Mouse (Mus musculus) forebrain, embryonic 13.5 days (tissue): Measurements from ENCODE around the gene Pomgnt2. TPM values are rescaled to one million over a fixed set of nuclear protein-coding genes. Genes with fewer than 3 reads are reported as not detected.

ENCODE experiments used
- ATAC-seq: fragments of 200-750 bp; cut with Nextera tagmentation; 2 replicates; pipeline ENCODE4 v1.8.0; 2017
- H3K27ac ChIP-seq: fragments of 300-500 bp; sonication (generic); 2 replicates; pipeline ENCODE4 v1.5.1; 2015; ENCODE audit warnings: inconsistent platforms, mild to moderate bottlenecking, moderate library complexity
- H3K27me3 ChIP-seq: fragments of 300-500 bp; sonication (generic); 2 replicates; pipeline ENCODE4 v1.6.1; 2015; ENCODE audit warnings: mild to moderate bottlenecking, inconsistent platforms
- H3K36me3 ChIP-seq: fragments of 300-500 bp; sonication (generic); 2 replicates; pipeline ENCODE4 v1.6.1; 2015; ENCODE audit warnings: mild to moderate bottlenecking, inconsistent platforms; ENCODE audit not compliant: poor library complexity, severe bottlenecking
- H3K4me1 ChIP-seq: fragments of 300-500 bp; sonication (generic); 2 replicates; pipeline ENCODE4 v1.6.1; 2015; ENCODE audit warnings: inconsistent platforms
- H3K4me2 ChIP-seq: fragments of 300-500 bp; sonication (generic); 2 replicates; pipeline ENCODE4 v1.6.1; 2015; ENCODE audit warnings: inconsistent platforms, mild to moderate bottlenecking, moderate library complexity
- H3K4me3 ChIP-seq: fragments of 300-500 bp; sonication (generic); 2 replicates; pipeline ENCODE4 v1.5.1; 2015; ENCODE audit warnings: mild to moderate bottlenecking, inconsistent platforms
- H3K9ac ChIP-seq: fragments of 300-500 bp; sonication (generic); 2 replicates; pipeline ENCODE4 v1.6.1; 2015; ENCODE audit warnings: mild to moderate bottlenecking, inconsistent platforms
- H3K9me3 ChIP-seq: fragments of 300-500 bp; sonication (generic); replicated peaks from 2 replicates; pipeline ENCODE4 v1.6.1; 2016; ENCODE audit warnings: inconsistent platforms
- WGBS: fragments of 180-500 bp; shearing (Covaris S2); methylation state at CpG from one replicate; pipeline ENCODE4 v1.1.7; 2015; 5-methylcytosine and 5-hydroxymethylcytosine counted together
- polyA plus RNA-seq: library from polyadenylated mRNA; unstranded; fragments of >200 nt; fragmentation: Nextera tagmentation; extraction: Ambion mirVana; gene quantifications from 2 replicates; pipeline ENCODE4 v1.2.1, GENCODE M21; 2015

The Pomgnt2 gene
- polyA plus RNA-seq, 1 experiment from 2014 or later: 16.7 TPM

- H3K27ac ChIP-seq: no peak overlapping the region
- H3K27me3 ChIP-seq: no peaks in the 10 kb centered on the region
- peak; percentile 68 for ATAC-seq
- H3K4me2 ChIP-seq: no peak overlapping the region
- H3K36me3 ChIP-seq: peaks cover 17% of the 10 kb centered on the region
- H3K4me1 ChIP-seq: peaks cover 4% of the 10 kb centered on the region; the same call in 1 of the 2 replicates
- no peak overlapping the region for H3K4me3 ChIP-seq
- WGBS: 56% methylated on average over 15 of the region's 15 CpGs
- H3K9me3 ChIP-seq: no peaks in the 10 kb centered on the region
- H3K9ac ChIP-seq: no peak overlapping the region
Measured at GRCm38 (mm10) chr9:121983504-121983903, 13.4 kb downstream of the Pomgnt2 start.

- Histone ChIP-seq H3K4me3 (no peak overlapping the region), H3K27ac (no peak overlapping the region; the same call in 1 of the 2 replicates), H3K36me3 (peaks cover 17% of the 10 kb centered on the region), H3K9ac (no peak overlapping the region), H3K4me2 (no peak overlapping the region), H3K9me3 (no peaks in the 10 kb centered on the region), H3K27me3 (no peaks in the 10 kb centered on the region), H3K4me1 (peaks cover 4% of the 10 kb centered on the region; the same call in 1 of the 2 replicates)
- ATAC-seq: no peak
- WGBS: 94% methylated on average over 15 of the region's 15 CpGs
Measured at GRCm38 (mm10) chr9:121982665-121983064, 14.2 kb downstream of the Pomgnt2 start.

GRCm38 (mm10) chr9:121982214-121982613 lies 14.7 kb downstream of the Pomgnt2 start:
- Histone ChIP-seq H3K9ac (no peak overlapping the region), H3K4me2 (no peak overlapping the region), H3K27ac (no peak overlapping the region), H3K27me3 (no peaks in the 10 kb centered on the region), H3K36me3 (peaks cover 17% of the 10 kb centered on the region), H3K9me3 (no peaks in the 10 kb centered on the region), H3K4me3 (no peak overlapping the region), H3K4me1 (peaks cover 4% of the 10 kb centered on the region; the same call in 1 of the 2 replicates)
- no peak for ATAC-seq
- 98% methylated on average over 22 of the region's 22 CpGs for WGBS

- 90% methylated on average over 10 of the region's 10 CpGs for whole genome bisulfite sequencing
- Histone ChIP-seq H3K4me1 (peaks cover 4% of the 10 kb centered on the region; the same call in 1 of the 2 replicates), H3K9me3 (no peaks in the 10 kb centered on the region), H3K4me2 (no peak overlapping the region), H3K9ac (no peak overlapping the region), H3K36me3 (peaks cover 17% of the 10 kb centered on the region), H3K27me3 (no peaks in the 10 kb centered on the region), H3K27ac (no peak overlapping the region), H3K4me3 (no peak overlapping the region)
- no peak for ATAC-seq
Measured at GRCm38 (mm10) chr9:121981466-121982105, 15.3 kb downstream of the Pomgnt2 start.

GRCm38 (mm10) chr9:121981046-121981445 lies 15.9 kb downstream of the Pomgnt2 start:
- H3K27me3 ChIP-seq: no peaks in the 10 kb centered on the region
- H3K4me3 ChIP-seq: no peak overlapping the region
- H3K4me2 ChIP-seq: no peak overlapping the region
- no peak for ATAC-seq
- 88% methylated on average over 9 of the region's 9 CpGs for WGBS
- H3K4me1 ChIP-seq: peaks cover 4% of the 10 kb centered on the region; the same call in 1 of the 2 replicates
- H3K27ac ChIP-seq: no peak overlapping the region
- no peaks in the 10 kb centered on the region for H3K9me3 ChIP-seq
- H3K9ac ChIP-seq: no peak overlapping the region
- H3K36me3 ChIP-seq: peaks cover 17% of the 10 kb centered on the region

- Histone ChIP-seq H3K4me3 (no peak overlapping the region), H3K9me3 (no peaks in the 10 kb centered on the region), H3K27me3 (no peaks in the 10 kb centered on the region), H3K4me2 (no peak overlapping the region), H3K27ac (no peak overlapping the region), H3K36me3 (no peaks in the 10 kb centered on the region), H3K4me1 (no peaks in the 10 kb centered on the region), H3K9ac (no peak overlapping the region)
- no peak for ATAC-seq
- 71% methylated on average over 2 of the region's 2 CpGs for WGBS
Measured at GRCm38 (mm10) chr9:121975321-121975720, 21.6 kb downstream of the Pomgnt2 start.

GRCm38 (mm10) chr9:121974141-121974986 lies 22.5 kb downstream of the Pomgnt2 start:
- no peak for ATAC-seq
- no peak overlapping the region for H3K4me2 ChIP-seq

GRCm38 (mm10) chr9:121973207-121973606 lies 23.7 kb downstream of the Pomgnt2 start:
- Histone ChIP-seq H3K36me3 (no peaks in the 10 kb centered on the region), H3K9ac (no peak overlapping the region), H3K9me3 (no peaks in the 10 kb centered on the region), H3K27me3 (no peaks in the 10 kb centered on the region), H3K4me1 (no peaks in the 10 kb centered on the region), H3K27ac (no peak overlapping the region), H3K4me2 (no peak overlapping the region), H3K4me3 (no peak overlapping the region)
- no peak for ATAC-seq
- WGBS: 64% methylated on average over 1 of the region's 1 CpGs

More at GRCm38 (mm10) chr9:121974141-121974986, 22.5 kb downstream of the Pomgnt2 start:
- Histone ChIP-seq H3K27ac (no peak overlapping the region), H3K27me3 (no peaks in the 10 kb centered on the region), H3K36me3 (no peaks in the 10 kb centered on the region), H3K9ac (no peak overlapping the region), H3K4me1 (no peaks in the 10 kb centered on the region), H3K9me3 (no peaks in the 10 kb centered on the region), H3K4me3 (no peak overlapping the region)
- 84% methylated on average over 12 of the region's 12 CpGs for WGBS

GRCm38 (mm10) chr9:121969841-121970381 lies 27.0 kb downstream of the Pomgnt2 start:
- 73% methylated on average over 5 of the region's 5 CpGs for WGBS
- no peak overlapping the region for H3K27ac ChIP-seq
- ATAC-seq: no peak
- H3K36me3 ChIP-seq: no peaks in the 10 kb centered on the region
- H3K4me3 ChIP-seq: no peak overlapping the region
- no peak overlapping the region for H3K4me2 ChIP-seq
- no peaks in the 10 kb centered on the region for H3K4me1 ChIP-seq
- no peaks in the 10 kb centered on the region for H3K9me3 ChIP-seq
- no peaks in the 10 kb centered on the region for H3K27me3 ChIP-seq
- H3K9ac ChIP-seq: 0 out of 2 replicates have a peak overlapping the region, but pooled peaks have one; percentile 8

GRCm38 (mm10) chr9:121968258-121968657 lies 28.7 kb downstream of the Pomgnt2 start:
- H3K4me2 ChIP-seq: no peak overlapping the region
- no peaks in the 10 kb centered on the region for H3K27me3 ChIP-seq
- H3K4me1 ChIP-seq: no peaks in the 10 kb centered on the region
- no peaks in the 10 kb centered on the region for H3K36me3 ChIP-seq
- H3K9ac ChIP-seq: no peak overlapping the region
- 83% methylated on average over 5 of the region's 5 CpGs for WGBS
- H3K4me3 ChIP-seq: no peak overlapping the region
- ATAC-seq: no peak
- no peak overlapping the region for H3K27ac ChIP-seq
- no peaks in the 10 kb centered on the region for H3K9me3 ChIP-seq

GRCm38 (mm10) chr9:121964941-121965340 lies 32.0 kb downstream of the Pomgnt2 start:
- H3K27ac ChIP-seq: no peak overlapping the region
- no peaks in the 10 kb centered on the region for H3K36me3 ChIP-seq
- no peaks in the 10 kb centered on the region for H3K9me3 ChIP-seq
- no peaks in the 10 kb centered on the region for H3K27me3 ChIP-seq
- H3K4me3 ChIP-seq: no peak overlapping the region
- no peak overlapping the region for H3K9ac ChIP-seq
- 90% methylated on average over 7 of the region's 7 CpGs for WGBS
- H3K4me2 ChIP-seq: no peak overlapping the region
- no peaks in the 10 kb centered on the region for H3K4me1 ChIP-seq
- ATAC-seq: no peak

GRCm38 (mm10) chr9:121959966-121960635 lies 36.8 kb downstream of the Pomgnt2 start:
- Histone ChIP-seq H3K4me2 (no peak overlapping the region), H3K9me3 (no peaks in the 10 kb centered on the region), H3K36me3 (no peaks in the 10 kb centered on the region), H3K27me3 (no peaks in the 10 kb centered on the region), H3K4me3 (no peak overlapping the region), H3K9ac (no peak overlapping the region), H3K4me1 (no peaks in the 10 kb centered on the region), H3K27ac (no peak overlapping the region)
- WGBS: 70% methylated on average over 7 of the region's 7 CpGs
- no peak for ATAC-seq
